Mouse (Mus musculus): ENCODE data around the gene Irf6.

- TF ChIP-seq POLR2A (IDR thresholded peaks at IDR 0.05; ENCODE audit: low read depth, low read length), result no peak
- TF ChIP-seq CTCF (conservative IDR thresholded peaks at IDR 0.05; ENCODE audit: insufficient read depth, insufficient read length, low read depth, low read length), result no peak
These were observed 7.8 kb upstream of the Irf6 start for GRCm38 (mm10) chr1:193145101-193145500.

Measured in kidney, adult 2 months (tissue).